Mouse (Mus musculus) erythroblast, embryonic 14.5 days (primary cell): ENCODE measurements around the gene Gm45799.

Source experiments
- GATA1 ChIP-seq: IDR thresholded peaks from 2 replicates; pipeline ENCODE4 v1.6.1; 2012; ENCODE audit warnings: low read length, inconsistent platforms, mixed read lengths
- TAL1 ChIP-seq: IDR thresholded peaks from 3 replicates; pipeline ENCODE4 v1.6.1; 2012; ENCODE audit warnings: low read length, inconsistent platforms, mixed read lengths

DNA sequence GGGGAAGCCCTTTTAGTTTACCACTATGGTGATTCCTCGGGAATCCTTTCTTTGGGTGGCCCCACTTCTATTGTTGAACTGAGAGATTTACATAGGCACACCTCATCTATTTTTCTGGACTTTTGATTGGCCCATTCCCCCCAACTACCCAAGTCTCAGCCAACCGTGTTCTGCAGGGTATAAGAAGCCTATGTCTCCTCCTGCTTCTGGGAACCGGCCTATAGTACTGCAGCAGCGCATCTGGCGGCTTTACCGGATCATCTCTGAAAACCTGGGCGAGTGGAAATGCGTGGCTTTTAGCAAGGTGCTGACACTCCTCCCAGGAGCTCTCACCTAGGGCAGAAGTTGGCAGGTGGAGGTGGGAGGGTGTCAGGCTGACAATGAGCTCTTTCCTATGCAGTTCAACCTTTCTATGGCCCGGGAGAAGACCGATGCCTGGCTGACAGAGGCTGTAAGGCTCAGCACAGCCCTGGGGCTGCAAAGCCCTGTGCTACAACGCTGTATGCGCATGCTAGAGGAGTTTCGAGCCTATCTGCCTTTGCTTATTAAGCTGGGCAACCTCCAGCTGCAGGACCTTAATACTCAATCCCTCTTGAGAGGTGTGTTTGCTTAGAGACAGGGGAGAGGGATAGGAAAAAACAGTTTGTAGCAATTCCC lies 45.3 kb downstream of the Gm45799 start:
- TF ChIP-seq GATA1 (no peak), TAL1 (no peak)
